Mouse (Mus musculus) stomach, embryonic 15.5 days (tissue): ENCODE measurements around the gene Esyt2. TPM values are rescaled to one million over a fixed set of nuclear protein-coding genes. Genes with fewer than 3 reads are reported as not detected.

ENCODE experiments used
- ATAC-seq: fragments of 200-750 bp; cut with Nextera tagmentation; 2 replicates; pipeline ENCODE4 v1.8.0; 2017; ENCODE audit warnings: low read depth, moderate number of reproducible peaks, moderate TSS enrichment; ENCODE audit not compliant: insufficient read depth, low FRiP score
- H3K27ac ChIP-seq: fragments of 300-500 bp; sonication (generic); 2 replicates; pipeline ENCODE4 v1.5.1; 2015; ENCODE audit warnings: mild to moderate bottlenecking, inconsistent platforms
- H3K27me3 ChIP-seq: fragments of 300-500 bp; sonication (generic); replicated peaks from 2 replicates; pipeline ENCODE4 v1.6.1; 2015; ENCODE audit warnings: inconsistent platforms
- H3K36me3 ChIP-seq: fragments of 300-500 bp; sonication (generic); 2 replicates; pipeline ENCODE4 v1.6.1; 2015; ENCODE audit warnings: inconsistent platforms
- H3K4me1 ChIP-seq: fragments of 300-500 bp; sonication (generic); 2 replicates; pipeline ENCODE4 v1.6.1; 2015; ENCODE audit warnings: inconsistent platforms
- H3K4me2 ChIP-seq: fragments of 300-500 bp; sonication (generic); 2 replicates; pipeline ENCODE4 v1.6.1; 2015; ENCODE audit warnings: mild to moderate bottlenecking, inconsistent platforms
- H3K4me3 ChIP-seq: fragments of 300-500 bp; sonication (generic); replicated peaks from 2 replicates; pipeline ENCODE4 v1.5.1; 2015; ENCODE audit warnings: inconsistent platforms
- H3K9ac ChIP-seq: fragments of 300-500 bp; sonication (generic); 2 replicates; pipeline ENCODE4 v1.6.1; 2015; ENCODE audit warnings: inconsistent platforms
- H3K9me3 ChIP-seq: fragments of 300-500 bp; sonication (generic); 2 replicates; pipeline ENCODE4 v1.6.1; 2016; ENCODE audit warnings: inconsistent platforms
- WGBS: fragments of 180-500 bp; shearing (Covaris S2); methylation state at CpG from one replicate; pipeline ENCODE4 v1.1.7; 2015; 5-methylcytosine and 5-hydroxymethylcytosine counted together
- polyA plus RNA-seq: library from polyadenylated mRNA; unstranded; fragments of >200 nt; fragmentation: Nextera tagmentation; extraction: Ambion mirVana; gene quantifications from 2 replicates; pipeline ENCODE4 v1.2.1, GENCODE M21; 2015

Gene Esyt2
- polyA plus RNA-seq, 1 experiment from 2014 or later, result 28.4 TPM

DNA sequence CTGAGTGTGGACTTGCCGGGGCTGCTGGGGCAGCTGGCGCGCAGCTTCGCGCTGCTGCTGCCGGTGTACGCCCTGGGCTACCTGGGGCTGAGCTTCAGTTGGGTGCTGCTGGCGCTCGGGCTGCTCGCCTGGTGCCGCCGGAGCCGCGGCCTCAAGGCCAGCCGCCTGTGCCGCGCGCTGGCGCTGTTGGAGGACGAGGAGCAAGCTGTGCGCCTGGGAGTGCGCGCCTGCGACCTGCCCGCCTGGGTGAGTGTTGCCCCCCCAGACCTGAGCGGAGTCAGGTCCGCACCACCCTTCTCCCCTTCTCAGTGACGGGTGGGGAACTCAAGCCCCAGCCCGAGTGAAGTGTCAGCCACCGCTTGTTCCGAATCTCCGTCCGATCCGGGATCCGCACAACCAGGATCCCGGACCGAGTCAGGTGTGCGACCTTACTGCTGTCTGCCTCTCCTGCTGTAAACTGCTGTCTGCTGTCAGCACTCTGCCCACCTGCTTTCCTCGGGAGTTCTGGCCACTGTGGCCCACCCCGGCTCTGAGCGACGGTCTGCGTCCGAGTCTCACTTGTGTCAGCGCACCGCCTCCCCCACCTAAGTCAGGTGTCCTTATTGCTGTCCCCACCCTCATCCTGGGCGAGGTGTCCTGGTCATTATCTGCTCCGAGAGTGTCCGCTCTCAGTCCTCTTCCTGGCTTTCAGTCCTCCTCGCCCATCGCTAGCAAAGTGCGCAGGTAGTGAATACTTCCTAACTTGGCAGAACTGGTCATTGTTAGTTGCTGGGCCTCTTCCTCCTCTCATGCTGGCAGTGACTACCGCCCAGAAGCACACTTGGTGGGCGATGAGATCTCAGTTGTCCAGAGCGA, 658 bp downstream of the Esyt2 start:
- Histone ChIP-seq H3K27ac (peak overlapping the region; percentile 99), H3K27me3 (no peaks in the 10 kb centered on the region), H3K9ac (peak overlapping the region; percentile 99), H3K4me3 (peak overlapping the region; percentile 100), H3K36me3 (no peaks in the 10 kb centered on the region), H3K9me3 (no peaks in the 10 kb centered on the region), H3K4me1 (no peaks in the 10 kb centered on the region), H3K4me2 (peak overlapping the region; percentile 79)
- WGBS, result under 1% methylated on average over 49 of the region's 55 CpGs
- peak; percentile 36; the same call in 1 of the 2 replicates for ATAC-seq

DNA sequence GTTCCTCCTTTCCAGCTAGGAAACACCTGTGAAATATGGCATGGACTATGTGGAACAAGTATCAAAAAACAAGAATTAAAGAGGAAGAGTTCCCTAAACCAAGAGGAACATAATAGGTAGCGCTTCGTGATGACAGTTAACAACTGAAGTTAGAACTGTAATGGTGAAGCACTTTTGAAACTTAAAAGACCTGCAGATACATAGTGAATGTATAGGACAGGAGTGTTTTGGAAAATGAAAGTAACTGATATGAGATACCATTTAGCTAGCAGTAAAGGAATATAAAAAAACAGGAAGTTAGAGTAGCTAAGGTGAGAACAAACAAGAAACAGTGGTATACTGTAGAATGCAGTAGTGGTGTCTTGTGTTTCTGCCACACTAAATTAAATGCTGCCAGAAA, 1.9 kb downstream of the Esyt2 start:
- Histone ChIP-seq H3K4me3 (no peak overlapping the region), H3K4me1 (no peaks in the 10 kb centered on the region), H3K36me3 (no peaks in the 10 kb centered on the region), H3K9me3 (no peaks in the 10 kb centered on the region), H3K9ac (no peak overlapping the region), H3K27ac (no peak overlapping the region), H3K27me3 (no peaks in the 10 kb centered on the region), H3K4me2 (peak overlapping the region; percentile 37; the same call in 1 of the 2 replicates)
- no peak for ATAC-seq
- WGBS, result 91% methylated on average over 2 of the region's 2 CpGs

DNA sequence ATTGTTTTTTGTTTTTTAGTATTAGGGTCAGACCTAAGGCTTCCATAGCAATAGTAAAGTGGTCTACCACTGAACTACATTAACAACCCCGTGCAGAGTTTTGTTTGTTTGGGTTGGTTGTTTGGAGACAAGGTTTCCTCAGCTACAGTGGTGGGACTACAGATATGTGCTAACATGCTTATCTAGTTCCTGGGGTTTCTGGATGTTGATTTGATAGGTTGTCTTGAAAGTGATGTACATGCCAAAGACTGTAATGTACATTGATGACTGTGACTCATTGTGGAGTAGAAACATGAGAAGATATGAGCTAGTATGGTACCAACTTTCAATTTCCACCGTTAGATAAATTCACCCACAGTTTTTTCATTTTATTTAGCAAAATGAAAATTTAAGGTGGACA, 2.5 kb downstream of the Esyt2 start:
- Histone ChIP-seq H3K9me3 (no peaks in the 10 kb centered on the region), H3K27me3 (no peaks in the 10 kb centered on the region), H3K27ac (no peak overlapping the region), H3K4me2 (0 out of 2 replicates have a peak overlapping the region, but pooled peaks have one; percentile 5), H3K9ac (no peak overlapping the region), H3K36me3 (no peaks in the 10 kb centered on the region), H3K4me3 (no peak overlapping the region), H3K4me1 (no peaks in the 10 kb centered on the region)
- 59% methylated on average over 2 of the region's 2 CpGs for WGBS
- no peak for ATAC-seq

DNA sequence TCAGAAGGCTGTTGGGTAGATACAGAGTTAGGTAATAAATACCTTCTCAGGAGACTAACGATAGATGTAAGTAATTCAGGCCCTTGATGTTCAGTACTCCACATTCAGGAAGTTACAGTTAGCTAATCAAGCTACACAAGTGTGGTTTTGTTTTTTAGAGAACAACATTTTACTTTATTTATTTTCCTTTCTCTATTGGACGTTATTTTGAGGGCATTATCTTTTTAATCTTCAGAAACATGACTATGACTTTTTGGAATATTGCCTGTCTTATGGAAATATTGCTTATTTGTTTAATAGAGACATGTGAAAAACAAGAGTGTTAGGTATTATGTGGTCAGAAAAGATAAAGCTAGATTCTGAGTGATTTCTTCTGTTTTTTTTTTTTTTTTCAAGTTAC, 12.2 kb downstream of the Esyt2 start:
- Histone ChIP-seq H3K9ac (no peak overlapping the region), H3K4me3 (no peak overlapping the region), H3K27ac (no peak overlapping the region), H3K4me2 (no peak overlapping the region), H3K9me3 (no peaks in the 10 kb centered on the region), H3K36me3 (no peaks in the 10 kb centered on the region), H3K4me1 (no peaks in the 10 kb centered on the region), H3K27me3 (no peaks in the 10 kb centered on the region)
- 71% methylated on average over 2 of the region's 2 CpGs for WGBS
- no peak for ATAC-seq

DNA sequence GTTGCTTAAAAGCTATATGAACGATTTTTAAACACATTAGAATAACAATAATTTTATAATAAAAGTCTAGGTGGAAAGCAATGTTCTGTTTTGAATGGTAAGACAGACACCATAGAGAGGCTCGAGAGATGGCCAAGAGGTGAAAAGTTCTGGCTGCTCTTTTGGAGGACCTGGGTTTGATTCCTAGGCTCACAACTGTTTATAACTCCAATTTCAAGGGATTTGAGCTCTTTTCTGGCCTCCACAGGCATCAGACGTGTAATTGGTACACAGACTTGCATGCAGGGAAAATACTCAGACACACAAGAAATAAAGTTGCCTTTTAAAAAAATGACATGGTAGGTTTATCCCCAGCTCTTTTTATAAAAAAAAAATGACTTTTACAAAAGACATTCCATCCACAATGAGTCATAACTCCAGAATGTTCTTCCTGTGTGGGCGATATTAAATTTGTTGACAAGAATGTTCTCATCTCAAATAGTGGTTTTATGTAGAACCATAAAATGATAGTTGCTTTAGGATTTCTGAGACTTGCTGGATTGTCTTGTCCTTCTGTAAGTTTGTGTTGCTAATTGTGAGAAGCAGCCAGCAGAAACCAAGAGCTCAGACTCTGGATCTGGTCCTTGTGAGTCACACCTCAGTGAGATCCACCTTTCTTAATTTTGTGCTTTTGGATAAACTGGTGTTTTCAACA, 12.8 kb downstream of the Esyt2 start:
- Histone ChIP-seq H3K4me2 (no peak overlapping the region), H3K36me3 (no peaks in the 10 kb centered on the region), H3K4me3 (no peak overlapping the region), H3K9me3 (no peaks in the 10 kb centered on the region), H3K27ac (no peak overlapping the region), H3K4me1 (no peaks in the 10 kb centered on the region), H3K9ac (no peak overlapping the region), H3K27me3 (no peaks in the 10 kb centered on the region)
- no peak for ATAC-seq
- WGBS, result 62% methylated on average over 4 of the region's 4 CpGs

DNA sequence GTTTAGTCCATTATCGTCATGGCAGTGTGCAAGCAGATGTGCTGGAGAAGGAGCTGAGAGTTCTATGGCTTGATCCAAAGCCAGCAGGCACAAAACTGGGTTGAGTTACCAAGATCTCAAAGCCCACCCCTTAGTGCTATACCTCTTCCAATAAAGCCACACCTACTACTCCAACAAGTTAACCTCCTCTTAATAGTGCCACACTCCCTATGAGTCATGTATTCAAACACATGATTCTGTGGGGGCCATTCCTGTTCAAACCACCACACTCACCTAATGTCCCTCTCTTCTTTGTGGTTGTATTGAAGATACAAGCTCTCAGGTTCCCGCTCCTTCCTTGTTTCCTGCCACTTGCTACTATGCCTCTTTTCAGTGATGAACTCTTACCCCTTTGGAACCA, 18.9 kb downstream of the Esyt2 start:
- WGBS, result 81% methylated on average over 2 of the region's 2 CpGs
- no peaks in the 10 kb centered on the region for H3K9me3 ChIP-seq
- no peak overlapping the region for H3K4me2 ChIP-seq
- no peaks in the 10 kb centered on the region for H3K27me3 ChIP-seq
- peak; percentile 65; the same call in 1 of the 2 replicates for ATAC-seq
- no peak overlapping the region for H3K4me3 ChIP-seq
- H3K27ac ChIP-seq, result no peak overlapping the region
- H3K36me3 ChIP-seq, result no peaks in the 10 kb centered on the region
- no peaks in the 10 kb centered on the region for H3K4me1 ChIP-seq
- no peak overlapping the region for H3K9ac ChIP-seq

DNA sequence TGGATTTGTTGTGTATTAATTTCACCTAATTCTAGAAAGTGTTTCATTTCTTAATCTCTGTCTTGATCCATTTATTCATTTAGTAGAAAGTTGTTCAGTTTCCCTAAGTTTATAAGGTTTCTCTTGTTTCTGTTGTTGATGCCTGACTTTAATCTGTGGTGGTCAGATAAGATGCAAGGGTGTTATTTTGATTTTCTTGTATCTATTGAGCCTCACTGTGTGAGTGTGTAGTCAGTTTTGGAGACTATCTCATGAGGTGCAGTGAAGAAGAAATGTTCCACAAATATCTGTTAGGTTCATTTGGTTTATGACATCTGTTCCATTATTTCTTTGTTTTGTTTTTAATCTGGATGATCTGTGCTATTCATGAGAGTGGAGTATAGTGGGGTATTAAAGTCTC, 21.2 kb downstream of the Esyt2 start:
- Histone ChIP-seq H3K27me3 (no peaks in the 10 kb centered on the region), H3K9ac (no peak overlapping the region), H3K4me2 (no peak overlapping the region), H3K4me3 (no peak overlapping the region), H3K36me3 (no peaks in the 10 kb centered on the region), H3K9me3 (no peaks in the 10 kb centered on the region), H3K4me1 (no peaks in the 10 kb centered on the region), H3K27ac (no peak overlapping the region)
- ATAC-seq, result no peak

DNA sequence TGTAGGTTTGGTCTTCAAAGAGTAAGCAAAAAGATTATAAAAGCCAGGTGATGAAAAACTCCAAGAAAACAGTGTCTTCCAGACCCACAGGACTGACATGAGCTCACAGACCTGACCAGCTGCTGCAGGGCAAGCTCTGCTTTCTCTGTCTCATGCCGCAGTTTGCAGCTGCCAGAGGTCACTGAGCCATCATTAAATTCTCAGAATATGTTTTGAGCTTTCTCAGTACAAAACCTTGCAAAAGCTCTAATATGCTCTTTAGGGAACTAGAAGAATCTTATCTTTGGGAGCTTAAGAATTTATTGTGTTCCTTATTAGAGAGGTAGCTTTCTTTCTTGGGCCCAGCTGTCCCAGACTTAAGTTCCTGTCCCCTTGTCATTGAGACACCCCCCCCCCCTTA, 25.0 kb downstream of the Esyt2 start:
- H3K27ac ChIP-seq, result no peak overlapping the region
- H3K4me2 ChIP-seq, result no peak overlapping the region
- 46% methylated on average over 1 of the region's 1 CpGs for WGBS
- no peak for ATAC-seq
- H3K4me3 ChIP-seq, result no peak overlapping the region
- no peaks in the 10 kb centered on the region for H3K9me3 ChIP-seq
- H3K36me3 ChIP-seq, result no peaks in the 10 kb centered on the region
- no peak overlapping the region for H3K9ac ChIP-seq
- no peaks in the 10 kb centered on the region for H3K4me1 ChIP-seq
- H3K27me3 ChIP-seq, result no peaks in the 10 kb centered on the region

DNA sequence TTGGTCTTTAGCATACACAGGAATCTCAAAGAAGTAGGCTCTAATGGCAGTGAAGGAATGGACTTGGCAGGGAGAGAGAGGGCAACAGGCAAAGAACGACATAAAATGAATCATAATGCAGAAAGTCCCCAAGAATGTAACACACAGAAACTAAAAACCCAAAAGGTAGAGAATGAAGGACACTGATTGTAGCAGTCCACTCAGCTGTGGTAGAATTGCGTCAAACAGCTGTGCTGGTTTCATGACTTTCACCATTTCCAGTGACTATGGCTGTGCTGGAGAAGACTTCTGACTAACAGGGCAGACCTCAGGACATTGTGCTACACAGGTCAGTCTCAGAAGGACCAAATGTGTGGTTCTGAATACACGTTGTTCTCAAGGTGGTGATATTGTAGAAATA, 26.9 kb downstream of the Esyt2 start:
- Histone ChIP-seq H3K27ac (no peak overlapping the region), H3K27me3 (no peaks in the 10 kb centered on the region), H3K9ac (no peak overlapping the region), H3K4me3 (no peak overlapping the region), H3K36me3 (no peaks in the 10 kb centered on the region), H3K9me3 (no peaks in the 10 kb centered on the region), H3K4me1 (no peaks in the 10 kb centered on the region), H3K4me2 (no peak overlapping the region)
- no peak for ATAC-seq
- WGBS, result 88% methylated on average over 3 of the region's 3 CpGs

DNA sequence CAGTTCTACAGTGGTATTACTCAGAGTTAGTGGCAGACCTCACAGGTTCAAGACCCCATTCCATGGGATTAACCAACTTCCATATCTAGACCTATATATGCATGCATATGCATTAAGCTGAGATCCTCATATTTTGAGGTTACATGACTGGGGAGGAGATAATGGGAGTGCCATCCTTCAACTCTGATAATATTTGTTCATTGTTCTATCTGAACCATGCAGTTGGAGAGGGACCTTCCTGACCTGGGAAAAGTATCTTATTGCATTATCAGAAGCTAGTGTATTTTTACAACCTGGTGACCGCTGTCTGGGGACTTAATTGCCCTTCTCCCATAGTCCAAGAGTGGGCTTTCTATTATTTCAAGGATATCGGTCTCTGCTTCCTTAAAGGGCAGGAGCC, 27.6 kb downstream of the Esyt2 start:
- H3K36me3 ChIP-seq, result no peaks in the 10 kb centered on the region
- no peak for ATAC-seq
- H3K27ac ChIP-seq, result no peak overlapping the region
- H3K4me2 ChIP-seq, result no peak overlapping the region
- H3K27me3 ChIP-seq, result no peaks in the 10 kb centered on the region
- H3K4me3 ChIP-seq, result no peak overlapping the region
- WGBS, result 78% methylated on average over 2 of the region's 2 CpGs
- no peaks in the 10 kb centered on the region for H3K9me3 ChIP-seq
- H3K4me1 ChIP-seq, result no peaks in the 10 kb centered on the region
- no peak overlapping the region for H3K9ac ChIP-seq

DNA sequence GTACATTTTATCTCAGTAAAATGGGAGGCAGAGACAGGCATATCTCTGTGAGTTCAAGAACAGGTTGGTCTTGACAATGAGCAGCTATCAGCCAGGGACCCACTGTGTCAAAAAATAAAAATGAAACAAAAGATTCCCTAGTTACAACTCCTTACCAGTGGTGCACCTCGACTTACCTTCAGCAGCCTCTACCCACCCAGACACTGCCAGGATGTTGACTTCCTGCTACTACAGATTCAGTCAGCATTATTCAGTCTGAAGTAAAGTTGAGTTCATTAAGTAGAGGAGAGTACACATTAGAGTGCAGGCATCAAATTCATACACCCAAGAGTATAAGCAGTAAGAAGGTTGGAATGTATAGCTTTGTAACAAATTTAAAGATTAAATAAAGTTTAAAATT, 32.8 kb downstream of the Esyt2 start:
- Histone ChIP-seq H3K4me1 (no peaks in the 10 kb centered on the region), H3K9me3 (no peaks in the 10 kb centered on the region), H3K9ac (no peak overlapping the region), H3K36me3 (no peaks in the 10 kb centered on the region), H3K4me3 (no peak overlapping the region), H3K27me3 (no peaks in the 10 kb centered on the region), H3K27ac (no peak overlapping the region), H3K4me2 (no peak overlapping the region)
- ATAC-seq, result no peak
- 79% methylated on average over 1 of the region's 1 CpGs for WGBS

DNA sequence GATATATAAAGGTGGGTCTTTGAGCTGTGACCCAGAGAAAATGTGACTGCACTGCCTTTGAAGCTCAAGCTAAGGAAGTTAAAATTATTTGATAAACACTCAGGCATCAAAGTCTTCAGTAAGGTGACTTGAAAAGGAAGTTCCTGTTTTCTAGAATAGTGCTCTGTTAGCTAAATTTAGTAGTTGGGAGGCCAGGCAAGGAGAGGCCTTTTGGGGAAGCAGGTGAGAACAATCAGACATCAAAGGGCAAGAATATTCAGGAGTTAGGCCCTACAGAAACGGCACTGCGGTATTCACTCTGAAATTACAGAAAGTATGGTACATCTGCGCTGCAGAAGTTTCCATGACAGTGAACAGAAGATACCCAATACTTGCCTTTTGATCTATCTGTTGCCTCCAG, 34.5 kb downstream of the Esyt2 start:
- ATAC-seq, result no peak
- Histone ChIP-seq H3K4me1 (no peaks in the 10 kb centered on the region), H3K9ac (no peak overlapping the region), H3K4me3 (no peak overlapping the region), H3K9me3 (no peaks in the 10 kb centered on the region), H3K27ac (no peak overlapping the region), H3K36me3 (0 out of 2 replicates have a peak, but pooled peaks cover 2% of the 10 kb centered on the region), H3K4me2 (no peak overlapping the region), H3K27me3 (no peaks in the 10 kb centered on the region)
- WGBS, result 78% methylated on average over 3 of the region's 3 CpGs
